Mouse (Mus musculus): ENCODE measurements around the gene Zcchc8. TPM values are rescaled to one million over a fixed set of nuclear protein-coding genes. Genes with fewer than 3 reads are reported as not detected.
A peak's percentile ranks its signal among the peaks of the same experiment; 100 is the strongest.

Zcchc8 gene
- total RNA-seq, 2 experiments from 2014 or later, result 16.2 to 17.4 TPM

DNA sequence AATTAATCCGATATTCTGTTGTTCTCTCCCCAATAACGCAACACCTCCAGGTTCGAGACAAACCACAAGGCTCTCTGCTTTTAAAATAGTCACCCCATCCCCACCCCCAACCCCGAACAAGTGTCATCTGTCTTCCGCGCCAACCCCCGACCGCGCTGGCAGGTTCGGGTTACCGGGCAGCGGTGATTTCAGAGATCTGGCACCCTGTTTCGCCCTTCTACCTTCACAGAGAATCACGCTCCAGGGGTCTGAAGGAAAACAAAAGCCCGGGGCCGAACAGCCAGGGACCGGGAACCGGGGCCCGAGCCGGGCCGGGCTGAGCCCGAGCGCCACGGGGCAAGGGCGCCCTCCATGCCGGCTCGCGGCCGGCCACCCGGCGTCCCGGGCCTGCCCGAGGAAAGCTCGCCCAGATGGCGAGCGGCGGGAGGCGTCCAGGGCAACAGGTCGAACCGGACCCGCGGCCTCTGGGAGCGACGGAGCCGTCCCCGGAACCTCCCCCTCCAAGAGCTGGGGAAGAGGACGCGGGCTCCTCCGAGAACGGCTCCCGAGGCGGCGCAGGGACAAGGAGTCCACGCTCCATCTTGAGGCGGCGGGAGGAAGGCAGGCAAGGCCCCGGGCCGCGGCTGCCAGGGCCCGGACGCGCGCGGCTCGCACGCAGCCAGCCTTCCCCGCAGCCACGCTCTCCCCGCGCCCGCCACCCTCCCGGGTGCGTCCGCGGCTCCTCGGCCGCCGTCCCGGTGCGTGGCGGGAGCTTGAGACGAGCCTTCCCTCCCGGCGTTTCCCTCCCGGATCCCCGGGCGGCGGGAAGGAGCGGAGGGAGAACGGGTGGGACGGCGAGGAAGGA is 37.3 kb downstream of the Zcchc8 start:
- DNase-seq, result peak; percentile 75

GRCm38 (mm10) chr5:123683043-123683376 is 37.9 kb downstream of the Zcchc8 start:
- DNase-seq, result no peak

GRCm38 (mm10) chr5:123682372-123682771 is 38.5 kb downstream of the Zcchc8 start:
- DNase-seq, result no peak

GRCm38 (mm10) chr5:123679546-123680263 is 41.2 kb downstream of the Zcchc8 start:
- DNase-seq, result no peak

DNA sequence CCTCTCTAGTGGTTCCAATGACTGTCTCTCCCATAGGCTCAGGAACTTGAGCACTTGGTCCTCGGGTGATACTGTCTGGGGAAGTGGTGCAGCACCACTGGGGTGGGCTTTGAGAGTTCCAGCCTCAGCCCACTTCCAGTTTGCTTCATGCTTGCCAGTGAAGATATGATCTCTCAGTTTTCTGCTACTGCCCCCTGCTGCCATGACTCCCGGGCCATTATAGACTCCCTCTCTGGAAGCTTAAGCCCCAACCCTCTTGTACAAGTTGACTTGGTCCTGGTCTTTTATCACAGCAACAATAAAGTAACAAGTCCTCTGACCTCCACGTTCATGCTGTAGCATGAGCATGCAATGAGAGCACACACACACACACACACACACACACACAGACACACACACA is 41.8 kb downstream of the Zcchc8 start:
- DNase-seq, result no peak

- no peak for DNase-seq
Observed at GRCm38 (mm10) chr5:123675717-123676116, 45.2 kb downstream of the Zcchc8 start.

DNA sequence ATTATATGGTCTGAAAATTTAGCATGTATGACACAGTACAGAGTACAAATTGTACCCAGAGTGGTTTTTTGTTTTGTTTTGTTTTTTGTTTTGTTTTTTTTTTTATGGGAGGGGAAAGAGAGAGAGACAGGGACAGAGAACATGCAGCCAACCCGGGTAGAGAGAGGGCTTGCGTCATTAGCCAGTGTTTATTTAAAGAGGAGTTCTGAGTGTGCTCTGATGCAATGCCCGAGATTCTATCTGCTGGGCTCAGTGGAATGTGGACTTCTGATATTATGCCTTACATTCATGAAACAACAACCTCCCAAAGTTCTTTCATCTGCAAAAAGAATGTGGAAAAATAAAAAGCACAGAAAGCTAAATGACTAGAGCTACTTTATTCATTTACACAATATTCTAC is 45.7 kb downstream of the Zcchc8 start:
- DNase-seq, result peak; percentile 56

GRCm38 (mm10) chr5:123671473-123671820 is 49.5 kb downstream of the Zcchc8 start:
- no peak for DNase-seq

GRCm38 (mm10) chr5:123670800-123671472 is 50.0 kb downstream of the Zcchc8 start:
- DNase-seq, result peak; percentile 83

DNA sequence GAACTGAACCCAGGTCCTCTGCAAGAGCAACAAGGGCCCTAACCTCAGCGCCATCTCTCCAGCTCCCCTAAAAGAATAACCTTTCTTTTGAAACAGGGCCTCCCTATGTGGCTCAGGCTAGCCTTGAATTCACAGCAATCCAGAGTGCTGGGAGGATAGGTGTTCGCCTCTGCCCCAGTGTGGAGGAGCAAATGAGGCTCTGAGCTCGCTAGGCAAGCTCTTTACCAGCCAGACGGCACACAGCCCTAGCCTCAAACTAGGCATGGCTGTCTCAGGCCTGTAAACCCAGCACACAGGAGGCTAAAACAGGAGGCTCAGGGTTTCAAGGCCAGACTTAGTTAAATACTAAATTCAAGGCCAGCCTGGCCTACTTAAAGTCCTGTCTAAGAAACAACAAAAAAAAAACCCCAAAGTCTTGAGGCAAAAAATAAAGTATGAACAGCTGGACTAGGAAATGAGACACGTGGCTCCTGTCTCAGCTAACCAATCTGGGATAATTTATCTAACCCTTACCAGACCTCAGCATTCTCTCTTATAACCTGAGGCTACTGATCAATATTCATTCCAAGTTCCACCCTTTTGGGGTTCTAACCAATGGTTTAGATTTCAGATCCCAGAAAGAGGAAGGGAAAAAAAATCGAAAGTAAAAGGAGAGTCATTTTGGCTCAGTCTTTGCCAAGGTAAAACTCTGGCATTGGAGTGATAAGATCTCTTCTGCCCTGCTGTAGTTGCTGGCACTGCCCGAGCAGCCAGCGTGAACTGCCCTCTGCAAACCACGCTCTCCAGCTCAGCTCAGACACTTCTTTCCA is 50.7 kb downstream of the Zcchc8 start:
- DNase-seq, result no peak

DNA sequence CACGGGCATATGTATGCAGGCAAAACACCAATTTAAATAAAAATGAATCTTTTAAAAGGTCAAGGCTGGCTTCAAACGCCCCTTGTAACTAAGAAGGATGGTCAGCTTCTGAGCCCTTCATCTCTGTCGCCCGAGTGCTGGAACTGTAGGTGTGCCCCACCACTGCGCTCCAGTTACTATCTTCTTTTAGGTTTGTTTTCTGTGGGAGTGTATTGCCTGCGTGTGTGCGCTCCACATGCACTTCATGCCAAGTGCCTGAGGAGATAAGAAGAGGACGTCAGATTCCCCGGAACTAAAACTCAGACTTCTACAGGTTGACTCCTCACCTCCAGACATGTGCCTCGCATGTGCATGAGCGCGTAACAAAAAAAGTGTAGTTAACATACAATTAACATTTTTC is 53.0 kb downstream of the Zcchc8 start:
- no peak for DNase-seq

DNA sequence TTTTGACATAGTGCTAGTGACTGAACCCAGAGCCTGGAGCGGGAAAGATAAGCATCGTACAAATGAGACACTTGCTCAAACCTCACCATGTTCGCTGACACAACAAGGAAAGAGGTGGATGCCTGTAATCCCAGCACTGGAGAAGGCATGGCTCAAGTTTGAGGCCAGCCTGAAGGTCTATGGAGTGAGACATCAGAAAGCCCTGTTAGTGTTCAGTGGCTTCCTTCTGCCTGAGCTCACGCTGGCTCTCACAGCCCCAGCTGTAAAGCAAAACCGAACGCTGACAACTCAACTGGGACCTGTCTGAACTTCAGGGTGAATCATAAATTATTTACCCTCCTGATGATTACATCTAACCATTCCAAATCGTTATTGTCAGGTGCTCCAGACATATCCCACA is 54.9 kb downstream of the Zcchc8 start:
- no peak for DNase-seq

GRCm38 (mm10) chr5:123664329-123664728 is 56.6 kb downstream of the Zcchc8 start:
- DNase-seq, result no peak

DNA sequence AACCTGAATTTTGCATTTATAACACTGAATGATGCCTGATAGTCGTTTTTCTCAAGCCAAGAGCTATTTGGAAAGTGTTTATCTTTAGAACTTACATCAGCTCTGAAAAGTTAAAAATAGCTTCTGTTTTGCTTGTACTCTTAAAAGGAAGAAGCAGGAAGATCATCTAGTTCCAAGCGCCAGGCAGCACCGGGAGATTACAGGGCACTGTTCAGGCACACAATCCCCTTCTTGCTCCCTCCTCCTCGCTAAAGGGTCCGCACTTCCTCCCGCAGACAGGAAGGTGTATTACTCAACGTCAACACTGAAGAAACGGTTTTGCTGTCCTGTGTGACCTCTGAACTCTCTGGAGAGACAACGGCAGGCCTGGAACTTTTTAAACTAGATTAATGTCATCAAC is 58.8 kb downstream of the Zcchc8 start:
- DNase-seq, result peak; percentile 49

DNA sequence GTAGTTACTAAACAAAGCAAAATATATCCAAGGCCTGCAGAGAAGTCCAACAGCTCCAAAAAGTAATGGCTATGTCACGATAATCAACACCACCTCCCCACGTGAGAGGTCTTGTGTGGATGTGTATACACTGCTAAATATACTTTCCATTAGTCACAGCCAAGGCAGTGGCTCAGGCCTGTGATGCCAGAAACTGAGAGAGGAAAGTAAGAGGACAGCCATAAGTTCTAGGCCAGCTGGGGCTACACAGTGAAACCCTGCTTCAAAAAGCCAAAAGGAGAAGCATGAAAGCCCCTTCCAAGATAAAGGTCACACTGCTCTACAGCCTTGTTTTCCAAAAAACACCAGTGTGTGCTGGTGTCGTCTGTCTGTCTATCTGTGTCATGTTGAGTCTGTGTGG is 59.3 kb downstream of the Zcchc8 start:
- peak; percentile 50 for DNase-seq

- DNase-seq, result no peak
Observed at GRCm38 (mm10) chr5:123657651-123658050, 63.2 kb downstream of the Zcchc8 start.

- DNase-seq, result no peak
Observed at GRCm38 (mm10) chr5:123654937-123655336, 66.0 kb downstream of the Zcchc8 start.

DNA sequence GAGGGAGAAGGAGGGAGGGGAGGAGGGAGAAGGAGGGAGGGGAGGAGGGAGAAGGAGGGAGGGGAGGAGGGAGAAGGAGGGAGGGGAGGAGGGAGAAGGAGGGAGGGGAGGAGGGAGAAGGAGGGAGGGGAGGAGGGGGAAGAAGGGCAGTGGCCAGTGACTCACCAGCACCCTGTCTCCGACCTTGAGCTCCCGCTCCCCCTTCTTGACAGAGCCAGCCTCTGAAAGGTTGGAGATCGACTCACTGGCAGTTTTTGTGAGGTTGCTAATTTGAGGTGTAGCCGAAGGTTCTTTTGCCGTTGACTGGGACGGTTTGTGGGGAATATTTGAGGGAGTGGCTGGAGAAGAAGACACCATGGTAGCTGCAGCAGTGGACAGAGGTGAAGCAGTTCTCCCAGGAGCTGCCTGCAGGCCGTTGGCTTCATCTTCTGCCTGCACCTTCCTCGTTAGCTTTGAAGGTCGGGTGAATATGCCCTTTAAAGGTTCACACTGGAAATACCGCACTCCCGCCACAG is 67.6 kb downstream of the Zcchc8 start:
- DNase-seq, result no peak

- no peak for DNase-seq
Observed at GRCm38 (mm10) chr5:123650825-123651224, 70.1 kb downstream of the Zcchc8 start.
